Mouse (Mus musculus) liver, embryonic 16.5 days (tissue): ENCODE data around the gene Ugt1a6b. TPM values are rescaled to one million over a fixed set of nuclear protein-coding genes. Genes with fewer than 3 reads are reported as not detected.
"Not testable (repeated sequence)": the region's sequence is repeated elsewhere in the genome, so short reads cannot be mapped to it uniquely, and the experiment has no call there.

Experiments
- ATAC-seq: fragments of 200-750 bp; cut with Nextera tagmentation; 2 replicates; pipeline ENCODE4 v1.8.0; 2017; ENCODE audit warnings: low read depth, mild to moderate bottlenecking, moderate number of reproducible peaks, moderate library complexity
- H3K27ac ChIP-seq: fragments of 300-500 bp; sonication (generic); 2 replicates; pipeline ENCODE4 v1.5.1; 2014; ENCODE audit warnings: mild to moderate bottlenecking, low read length
- H3K27me3 ChIP-seq: fragments of 300-500 bp; sonication (generic); 2 replicates; pipeline ENCODE4 v1.6.1; 2014; ENCODE audit warnings: low read depth, low read length, mixed read lengths; ENCODE audit not compliant: control insufficient read depth, insufficient read depth
- H3K36me3 ChIP-seq: fragments of 300-500 bp; sonication (generic); 2 replicates; pipeline ENCODE4 v1.6.1; 2014; ENCODE audit warnings: mild to moderate bottlenecking; ENCODE audit not compliant: control insufficient read depth, insufficient read depth
- H3K4me1 ChIP-seq: fragments of 300-500 bp; sonication (generic); 2 replicates; pipeline ENCODE4 v1.6.1; 2014; ENCODE audit warnings: low read depth, low read length, mixed read lengths; ENCODE audit not compliant: control insufficient read depth
- H3K4me2 ChIP-seq: fragments of 300-500 bp; sonication (generic); 2 replicates; pipeline ENCODE4 v1.6.1; 2014; ENCODE audit warnings: low read depth, low read length, mixed read lengths
- H3K4me3 ChIP-seq: fragments of 300-500 bp; sonication (generic); 2 replicates; pipeline ENCODE4 v1.5.1; 2014; ENCODE audit warnings: low read depth, mild to moderate bottlenecking, low read length
- H3K9ac ChIP-seq: fragments of 300-500 bp; sonication (generic); 2 replicates; pipeline ENCODE4 v1.6.1; 2014; ENCODE audit warnings: low read depth, low read length
- H3K9me3 ChIP-seq: fragments of 300-500 bp; sonication (generic); replicated peaks from 2 replicates; pipeline ENCODE4 v1.6.1; 2016; ENCODE audit warnings: low read length; ENCODE audit not compliant: control insufficient read depth
- WGBS: fragments of 180-500 bp; shearing (Covaris S2); extraction: QIAGEN DNeasy Blood & Tissue Kit; methylation state at CpG from one replicate; pipeline ENCODE4 v1.1.7; 2014; ENCODE audit not compliant: insufficient replicate concordance; 5-methylcytosine and 5-hydroxymethylcytosine counted together
- polyA plus RNA-seq: library from polyadenylated mRNA; unstranded; fragments of >200 nt; fragmentation: Nextera tagmentation; extraction: Ambion mirVana; gene quantifications from 2 replicates; pipeline ENCODE4 v1.2.1, GENCODE M21; 2015

Ugt1a6b gene
- polyA plus RNA-seq, 1 experiment from 2014 or later, result 20.1 TPM

GRCm38 (mm10) chr1:88087513-88087912 lies 15.5 kb upstream of the Ugt1a6b start, which contains the start of gene Ugt1a8:
Gene Ugt1a8, plus strand, starts transcription at chr1:88087813.
- H3K4me1 ChIP-seq, result no peaks in the 10 kb centered on the region
- no peaks in the 10 kb centered on the region for H3K36me3 ChIP-seq
- H3K9ac ChIP-seq, result no peak within 1 kb of the TSS
- no peak within 1 kb of the TSS for H3K27ac ChIP-seq
- H3K9me3 ChIP-seq, result no peaks in the 10 kb centered on the region
- 57% methylated on average over 3 of the region's 3 CpGs for WGBS
- ATAC-seq, result no peak
- H3K4me3 ChIP-seq, result no peak within 1 kb of the TSS
- no peak within 1 kb of the TSS for H3K4me2 ChIP-seq
- no peaks in the 10 kb centered on the region for H3K27me3 ChIP-seq

- no peak overlapping the region for H3K4me2 ChIP-seq
- H3K4me1 ChIP-seq, result no peaks in the 10 kb centered on the region
- no peaks in the 10 kb centered on the region for H3K36me3 ChIP-seq
- H3K4me3 ChIP-seq, result no peak overlapping the region
- no peak for ATAC-seq
- H3K9me3 ChIP-seq, result no peaks in the 10 kb centered on the region
- no peak overlapping the region for H3K27ac ChIP-seq
- H3K9ac ChIP-seq, result no peak overlapping the region
- H3K27me3 ChIP-seq, result no peaks in the 10 kb centered on the region
These were observed 10.7 kb upstream of the Ugt1a6b start for GRCm38 (mm10) chr1:88092341-88092740.

- not testable (repeated sequence) for ATAC-seq, H3K9me3 ChIP-seq, H3K27me3 ChIP-seq, H3K4me3 ChIP-seq, H3K9ac ChIP-seq, H3K36me3 ChIP-seq, H3K4me1 ChIP-seq
- H3K4me2 ChIP-seq, result 0 out of 2 replicates have a peak overlapping the region, but pooled peaks have one; percentile 21
- peak overlapping the region; percentile 16 for H3K27ac ChIP-seq
- 35% methylated on average over 3 of the region's 3 CpGs for WGBS
These were observed 8.8 kb upstream of the Ugt1a6b start for GRCm38 (mm10) chr1:88094270-88094676.

- WGBS, result 24% methylated on average over 10 of the region's 10 CpGs
- peak; percentile 27; the same call in 1 of the 2 replicates for ATAC-seq
- no peak within 1 kb of the TSS for H3K9ac ChIP-seq
- no peaks in the 10 kb centered on the region for H3K36me3 ChIP-seq
- H3K4me2 ChIP-seq, result 0 out of 2 replicates have a peak within 1 kb of the TSS, but pooled peaks have one; percentile 21
- H3K27ac ChIP-seq, result peak within 1 kb of the TSS; percentile 16
- no peaks in the 10 kb centered on the region for H3K27me3 ChIP-seq
- peak within 1 kb of the TSS; percentile 13; the same call in 1 of the 2 replicates for H3K4me3 ChIP-seq
- no peaks in the 10 kb centered on the region for H3K9me3 ChIP-seq
- no peaks in the 10 kb centered on the region for H3K4me1 ChIP-seq
These were observed 8.0 kb upstream of the Ugt1a6b start, which contains the start of gene Ugt1a7c for GRCm38 (mm10) chr1:88094941-88095492. Gene Ugt1a7c, plus strand, starts transcription at chr1:88095062.

GRCm38 (mm10) chr1:88098546-88098945 lies 4.5 kb upstream of the Ugt1a6b start:
- H3K4me3 ChIP-seq, H3K27me3 ChIP-seq, H3K27ac ChIP-seq, ATAC-seq, H3K9ac ChIP-seq, H3K9me3 ChIP-seq, H3K4me1 ChIP-seq, H3K36me3 ChIP-seq, H3K4me2 ChIP-seq: not testable (repeated sequence)
- 38% methylated on average over 3 of the region's 3 CpGs for WGBS

GRCm38 (mm10) chr1:88099691-88100090 lies 3.4 kb upstream of the Ugt1a6b start:
- not testable (repeated sequence) for H3K4me2 ChIP-seq, H3K9ac ChIP-seq, H3K36me3 ChIP-seq, H3K4me1 ChIP-seq, H3K4me3 ChIP-seq, H3K9me3 ChIP-seq, ATAC-seq, H3K27ac ChIP-seq, H3K27me3 ChIP-seq
- WGBS, result 41% methylated on average over 2 of the region's 2 CpGs

- H3K36me3 ChIP-seq, H3K27me3 ChIP-seq, H3K4me1 ChIP-seq, H3K27ac ChIP-seq, ATAC-seq, H3K9ac ChIP-seq, H3K9me3 ChIP-seq: not testable (repeated sequence)
- peak overlapping the region; percentile 26 for H3K4me2 ChIP-seq
- H3K4me3 ChIP-seq, result peak overlapping the region; percentile 16; the same call in 1 of the 2 replicates
- 50% methylated on average over 4 of the region's 5 CpGs for WGBS
These were observed 831 bp downstream of the Ugt1a6b start for GRCm38 (mm10) chr1:88103697-88104468.

GRCm38 (mm10) chr1:88104667-88105430 lies 1.8 kb downstream of the Ugt1a6b start:
- Histone ChIP-seq H3K27me3 (no peaks in the 10 kb centered on the region), H3K4me3 (no peak overlapping the region), H3K9ac (no peak overlapping the region), H3K4me1 (no peaks in the 10 kb centered on the region; the same call in 1 of the 2 replicates), H3K36me3 (no peaks in the 10 kb centered on the region), H3K9me3 (no peaks in the 10 kb centered on the region), H3K27ac (no peak overlapping the region), H3K4me2 (peak overlapping the region; percentile 26)
- 51% methylated on average over 1 of the region's 1 CpGs for WGBS
- no peak for ATAC-seq
